Mouse (Mus musculus): ENCODE data around the gene Hvcn1. TPM values are rescaled to one million over a fixed set of nuclear protein-coding genes. Genes with fewer than 3 reads are reported as not detected.

The Hvcn1 gene
- polyA plus RNA-seq, 1 experiment from 2014 or later = 7.9 TPM

- Histone ChIP-seq H3K4me3 (ENCODE audit: low read depth, low read length) (no peak overlapping the region), H3K9ac (ENCODE audit: low read depth, low read length) (no peak overlapping the region), H3K9me3 (ENCODE audit: control insufficient read depth, low read length) (no peaks in the 10 kb centered on the region), H3K36me3 (ENCODE audit: control insufficient read depth, insufficient read depth, low read length) (no peaks in the 10 kb centered on the region), H3K27ac (replicated peaks; ENCODE audit: low read depth, low read length) (no peak overlapping the region), H3K4me1 (ENCODE audit: control insufficient read depth, insufficient read depth, low read length) (peaks cover 12% of the 10 kb centered on the region; the same call in 1 of the 2 replicates), H3K4me2 (ENCODE audit: low read depth, low read length) (no peak overlapping the region), H3K27me3 (replicated peaks; ENCODE audit: control insufficient read depth, insufficient read depth, low read length) (no peaks in the 10 kb centered on the region)
- WGBS = 83% methylated on average over 7 of the region's 7 CpGs
- no peak for ATAC-seq (ENCODE audit: low read depth)
- no peak for DNase-seq (ENCODE audit: low spot score)
Observed at GRCm38 (mm10) chr5:122278946-122279345, 72.3 kb downstream of the Hvcn1 start.

- H3K27ac ChIP-seq (replicated peaks; ENCODE audit: low read depth, low read length) = no peak overlapping the region
- no peaks in the 10 kb centered on the region for H3K27me3 ChIP-seq (replicated peaks; ENCODE audit: control insufficient read depth, insufficient read depth, low read length)
- H3K36me3 ChIP-seq (ENCODE audit: control insufficient read depth, insufficient read depth, low read length) = no peaks in the 10 kb centered on the region
- WGBS = 74% methylated on average over 12 of the region's 12 CpGs
- DNase-seq (ENCODE audit: low spot score) (no peak), ATAC-seq (ENCODE audit: low read depth) (no peak)
- H3K4me3 ChIP-seq (ENCODE audit: low read depth, low read length) = no peak overlapping the region
- no peak overlapping the region for H3K4me2 ChIP-seq (ENCODE audit: low read depth, low read length)
- H3K4me1 ChIP-seq (ENCODE audit: control insufficient read depth, insufficient read depth, low read length) = peaks cover 10% of the 10 kb centered on the region; the same call in 1 of the 2 replicates
- H3K9ac ChIP-seq (ENCODE audit: low read depth, low read length) = no peak overlapping the region
- no peaks in the 10 kb centered on the region for H3K9me3 ChIP-seq (ENCODE audit: control insufficient read depth, low read length)
Observed at GRCm38 (mm10) chr5:122279799-122280421, 73.3 kb downstream of the Hvcn1 start.

DNA sequence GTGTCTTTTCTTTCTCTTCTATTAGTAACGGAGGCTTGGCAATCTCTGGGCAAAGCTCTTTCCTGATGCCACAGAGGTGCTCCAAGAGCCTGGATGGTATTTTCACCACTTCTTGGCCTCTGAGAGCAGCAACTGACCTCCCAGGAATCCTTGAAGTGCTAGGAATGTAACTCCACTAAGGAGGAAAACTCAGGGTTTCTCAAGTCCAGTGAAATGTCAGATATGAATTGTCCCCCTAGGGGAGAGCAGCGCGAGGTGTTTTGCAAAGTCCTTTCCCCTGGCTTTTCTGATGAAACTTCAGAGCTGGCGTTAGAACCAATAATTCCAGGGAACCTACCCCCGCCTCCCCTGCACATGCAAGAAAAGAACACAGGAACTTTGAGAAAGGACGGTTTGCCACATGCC is 73.8 kb downstream of the Hvcn1 start:
- WGBS = 29% methylated on average over 6 of the region's 6 CpGs
- H3K4me1 ChIP-seq (ENCODE audit: control insufficient read depth, insufficient read depth, low read length) = peaks cover 12% of the 10 kb centered on the region
- no peaks in the 10 kb centered on the region for H3K27me3 ChIP-seq (replicated peaks; ENCODE audit: control insufficient read depth, insufficient read depth, low read length)
- peak overlapping the region; percentile 41 for H3K4me2 ChIP-seq (ENCODE audit: low read depth, low read length)
- ATAC-seq (ENCODE audit: low read depth) = no peak
- H3K9ac ChIP-seq (ENCODE audit: low read depth, low read length) = no peak overlapping the region; the same call in 1 of the 2 replicates
- H3K27ac ChIP-seq (replicated peaks; ENCODE audit: low read depth, low read length) = peak overlapping the region; percentile 22; the same call in 1 of the 2 replicates
- no peaks in the 10 kb centered on the region for H3K36me3 ChIP-seq (ENCODE audit: control insufficient read depth, insufficient read depth, low read length)
- 0 out of 2 replicates have a peak overlapping the region, but pooled peaks have one; percentile 1 for H3K4me3 ChIP-seq (ENCODE audit: low read depth, low read length)
- H3K9me3 ChIP-seq (ENCODE audit: control insufficient read depth, low read length) = no peaks in the 10 kb centered on the region
- DNase-seq (ENCODE audit: low spot score) = no peak

- H3K4me2 ChIP-seq (ENCODE audit: low read depth, low read length) = peak overlapping the region; percentile 41
- no peaks in the 10 kb centered on the region for H3K9me3 ChIP-seq (ENCODE audit: control insufficient read depth, low read length)
- ATAC-seq (ENCODE audit: low read depth) (no peak; the same call in 1 of the 2 replicates), DNase-seq (ENCODE audit: low spot score) (peak; percentile 73)
- H3K4me3 ChIP-seq (ENCODE audit: low read depth, low read length) = 0 out of 2 replicates have a peak overlapping the region, but pooled peaks have one; percentile 1
- 20% methylated on average over 19 of the region's 19 CpGs for WGBS
- H3K36me3 ChIP-seq (ENCODE audit: control insufficient read depth, insufficient read depth, low read length) = no peaks in the 10 kb centered on the region
- H3K4me1 ChIP-seq (ENCODE audit: control insufficient read depth, insufficient read depth, low read length) = peaks cover 17% of the 10 kb centered on the region
- H3K27ac ChIP-seq (replicated peaks; ENCODE audit: low read depth, low read length) = peak overlapping the region; percentile 22; the same call in 1 of the 2 replicates
- H3K27me3 ChIP-seq (replicated peaks; ENCODE audit: control insufficient read depth, insufficient read depth, low read length) = no peaks in the 10 kb centered on the region
- no peak overlapping the region; the same call in 1 of the 2 replicates for H3K9ac ChIP-seq (ENCODE audit: low read depth, low read length)
Observed at GRCm38 (mm10) chr5:122280827-122281462, 74.3 kb downstream of the Hvcn1 start.

DNA sequence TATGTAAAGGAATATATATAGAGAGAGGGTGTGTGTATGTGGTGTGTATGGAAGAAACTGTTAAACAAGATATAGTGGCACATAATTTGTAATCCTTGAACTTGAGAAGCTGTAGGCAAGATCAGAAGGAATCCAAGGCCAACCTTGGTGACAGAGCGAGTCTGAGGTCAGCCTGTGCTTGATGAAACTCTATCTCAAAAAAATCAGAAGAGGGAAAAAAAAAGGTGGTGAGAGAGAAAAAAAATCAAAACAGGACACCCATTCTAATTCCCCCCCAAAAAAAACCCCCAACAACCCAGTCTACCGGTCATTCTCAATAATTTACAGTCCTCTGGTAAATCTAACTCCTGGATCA is 77.2 kb downstream of the Hvcn1 start:
- DNase-seq (ENCODE audit: low spot score) (no peak), ATAC-seq (ENCODE audit: low read depth) (no peak)
- no peak overlapping the region for H3K27ac ChIP-seq (replicated peaks; ENCODE audit: low read depth, low read length)
- H3K27me3 ChIP-seq (replicated peaks; ENCODE audit: control insufficient read depth, insufficient read depth, low read length) = no peaks in the 10 kb centered on the region
- H3K4me3 ChIP-seq (ENCODE audit: low read depth, low read length) = peak overlapping the region; percentile 97
- 0 out of 2 replicates have a peak, but pooled peaks cover 7% of the 10 kb centered on the region for H3K36me3 ChIP-seq (ENCODE audit: control insufficient read depth, insufficient read depth, low read length)
- no peaks in the 10 kb centered on the region for H3K9me3 ChIP-seq (ENCODE audit: control insufficient read depth, low read length)
- H3K4me1 ChIP-seq (ENCODE audit: control insufficient read depth, insufficient read depth, low read length) = peaks cover 21% of the 10 kb centered on the region
- 12% methylated on average over 2 of the region's 2 CpGs for WGBS
- no peak overlapping the region for H3K9ac ChIP-seq (ENCODE audit: low read depth, low read length)
- peak overlapping the region; percentile 99 for H3K4me2 ChIP-seq (ENCODE audit: low read depth, low read length)

GRCm38 (mm10) chr5:122284183-122285028 is 77.8 kb downstream of the Hvcn1 start, which contains the start of gene Pptc7:
Pptc7 (plus strand) TSS chr5:122284365.
- ATAC-seq (ENCODE audit: low read depth) = peak; percentile 94
- peak within 1 kb of the TSS; percentile 72 for H3K27ac ChIP-seq (replicated peaks; ENCODE audit: low read depth, low read length)
- no peaks in the 10 kb centered on the region for H3K27me3 ChIP-seq (replicated peaks; ENCODE audit: control insufficient read depth, insufficient read depth, low read length)
- peak within 1 kb of the TSS; percentile 97 for H3K4me3 ChIP-seq (ENCODE audit: low read depth, low read length)
- H3K9ac ChIP-seq (ENCODE audit: low read depth, low read length) = peak within 1 kb of the TSS; percentile 88
- peak; percentile 96 for DNase-seq (ENCODE audit: low spot score)
- H3K4me1 ChIP-seq (ENCODE audit: control insufficient read depth, insufficient read depth, low read length) = peaks cover 21% of the 10 kb centered on the region
- H3K4me2 ChIP-seq (ENCODE audit: low read depth, low read length) = peak within 1 kb of the TSS; percentile 99
- no peaks in the 10 kb centered on the region for H3K9me3 ChIP-seq (ENCODE audit: control insufficient read depth, low read length)
- H3K36me3 ChIP-seq (ENCODE audit: control insufficient read depth, insufficient read depth, low read length) = 0 out of 2 replicates have a peak, but pooled peaks cover 11% of the 10 kb centered on the region
- under 1% methylated on average over 15 of the region's 114 CpGs for WGBS

DNA sequence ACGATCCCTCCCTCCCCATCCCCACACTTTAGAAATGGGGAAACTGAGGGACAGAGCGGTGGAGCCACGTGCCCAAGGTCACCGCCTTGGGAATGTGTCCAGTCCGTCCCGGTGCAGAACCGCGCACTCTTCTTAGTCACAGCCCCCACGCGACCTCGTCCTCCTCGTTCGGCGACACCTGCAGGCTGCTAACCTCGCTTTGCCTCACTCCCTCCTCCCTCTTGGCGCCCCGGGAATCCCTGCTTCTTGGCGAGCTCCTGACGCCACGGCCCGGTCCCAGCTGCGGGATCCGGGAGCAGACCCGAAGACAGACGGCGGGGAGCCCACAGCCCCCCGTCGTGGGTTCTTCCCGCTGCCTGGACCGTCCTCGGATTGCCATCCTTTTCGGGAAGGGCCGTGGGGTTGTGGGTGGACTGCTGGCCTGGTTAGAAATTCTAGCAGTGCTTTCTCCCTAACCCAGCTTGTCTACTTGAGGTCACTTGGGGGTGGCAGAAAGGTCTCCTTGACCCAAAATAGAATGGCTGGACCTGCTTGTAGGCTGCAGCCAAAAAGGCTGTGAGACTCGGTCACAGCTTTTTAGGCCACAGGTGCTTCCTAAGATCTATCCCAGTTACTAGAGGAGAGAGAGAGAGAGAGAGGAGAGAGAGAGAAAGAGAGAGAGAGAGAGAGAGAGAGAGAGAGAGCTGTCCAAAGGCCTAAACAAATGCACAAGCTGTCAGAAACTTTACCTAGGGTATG is 78.6 kb downstream of the Hvcn1 start:
- peak overlapping the region; percentile 99 for H3K4me2 ChIP-seq (ENCODE audit: low read depth, low read length)
- H3K36me3 ChIP-seq (ENCODE audit: control insufficient read depth, insufficient read depth, low read length) = 0 out of 2 replicates have a peak, but pooled peaks cover 14% of the 10 kb centered on the region
- under 1% methylated on average over 19 of the region's 34 CpGs for WGBS
- no peaks in the 10 kb centered on the region for H3K27me3 ChIP-seq (replicated peaks; ENCODE audit: control insufficient read depth, insufficient read depth, low read length)
- peak overlapping the region; percentile 88 for H3K9ac ChIP-seq (ENCODE audit: low read depth, low read length)
- H3K4me1 ChIP-seq (ENCODE audit: control insufficient read depth, insufficient read depth, low read length) = peaks cover 19% of the 10 kb centered on the region
- ATAC-seq (ENCODE audit: low read depth) = no peak
- H3K9me3 ChIP-seq (ENCODE audit: control insufficient read depth, low read length) = 0 out of 2 replicates have a peak, but pooled peaks cover 3% of the 10 kb centered on the region
- H3K27ac ChIP-seq (replicated peaks; ENCODE audit: low read depth, low read length) = no peak overlapping the region; the same call in 1 of the 2 replicates
- peak overlapping the region; percentile 97 for H3K4me3 ChIP-seq (ENCODE audit: low read depth, low read length)
- DNase-seq (ENCODE audit: low spot score) = peak; percentile 55

Data from embryonic facial prominence, embryonic 14.5 days (tissue).